Mouse (Mus musculus): Measurements from ENCODE around the gene Cald1. TPM values are rescaled to one million over a fixed set of nuclear protein-coding genes. Genes with fewer than 3 reads are reported as not detected.

Gene Cald1
- polyA plus RNA-seq, 1 experiment from 2014 or later: 233 TPM

GRCm38 (mm10) chr6:34747846-34748245 is 149.5 kb downstream of the Cald1 start:
- Histone ChIP-seq H3K4me3 (replicated peaks; ENCODE audit: low read depth, low read length) (no peak overlapping the region), H3K4me2 (ENCODE audit: low read length) (no peak overlapping the region), H3K4me1 (replicated peaks; ENCODE audit: insufficient read depth, low read length) (no peaks in the 10 kb centered on the region), H3K27ac (no peak overlapping the region), H3K9ac (ENCODE audit: low read depth, low read length) (no peak overlapping the region), H3K36me3 (ENCODE audit: insufficient read depth, low read length) (0 out of 2 replicates have a peak, but pooled peaks cover 3% of the 10 kb centered on the region), H3K27me3 (ENCODE audit: insufficient read depth, low read length) (no peaks in the 10 kb centered on the region), H3K9me3 (replicated peaks; ENCODE audit: low read length) (no peaks in the 10 kb centered on the region)
- 57% methylated on average over 6 of the region's 6 CpGs for WGBS
- DNase-seq (ENCODE audit: low spot score): no peak
- no peak for ATAC-seq (replicated peaks; ENCODE audit: low FRiP score, low read depth)
- TF ChIP-seq CTCF (IDR thresholded peaks at IDR 0.05; ENCODE audit: low read depth): no peak

GRCm38 (mm10) chr6:34748566-34748965 is 150.3 kb downstream of the Cald1 start:
- WGBS: 77% methylated on average over 11 of the region's 11 CpGs

GRCm38 (mm10) chr6:34749526-34749925 is 151.2 kb downstream of the Cald1 start:
- WGBS: 68% methylated on average over 6 of the region's 6 CpGs
- DNase-seq (ENCODE audit: low spot score) (no peak), ATAC-seq (replicated peaks; ENCODE audit: low FRiP score, low read depth) (no peak)
- no peaks in the 10 kb centered on the region for H3K36me3 ChIP-seq (ENCODE audit: insufficient read depth, low read length)
- H3K9ac ChIP-seq (ENCODE audit: low read depth, low read length): no peak overlapping the region
- no peaks in the 10 kb centered on the region for H3K4me1 ChIP-seq (replicated peaks; ENCODE audit: insufficient read depth, low read length)
- H3K9me3 ChIP-seq (replicated peaks; ENCODE audit: low read length): no peaks in the 10 kb centered on the region
- H3K4me3 ChIP-seq (replicated peaks; ENCODE audit: low read depth, low read length): no peak overlapping the region
- no peak overlapping the region for H3K4me2 ChIP-seq (ENCODE audit: low read length)
- no peaks in the 10 kb centered on the region for H3K27me3 ChIP-seq (ENCODE audit: insufficient read depth, low read length)
- H3K27ac ChIP-seq: no peak overlapping the region
- TF ChIP-seq CTCF (IDR thresholded peaks at IDR 0.05; ENCODE audit: low read depth): no peak

More at GRCm38 (mm10) chr6:34748566-34748965, 150.3 kb downstream of the Cald1 start:
- Histone ChIP-seq H3K9me3 (replicated peaks; ENCODE audit: low read length) (no peaks in the 10 kb centered on the region), H3K9ac (ENCODE audit: low read depth, low read length) (no peak overlapping the region), H3K36me3 (ENCODE audit: insufficient read depth, low read length) (0 out of 2 replicates have a peak, but pooled peaks cover 3% of the 10 kb centered on the region), H3K27me3 (ENCODE audit: insufficient read depth, low read length) (no peaks in the 10 kb centered on the region), H3K4me3 (replicated peaks; ENCODE audit: low read depth, low read length) (no peak overlapping the region), H3K4me2 (ENCODE audit: low read length) (no peak overlapping the region), H3K27ac (no peak overlapping the region), H3K4me1 (replicated peaks; ENCODE audit: insufficient read depth, low read length) (no peaks in the 10 kb centered on the region)
- ATAC-seq (replicated peaks; ENCODE audit: low FRiP score, low read depth): no peak
- TF ChIP-seq CTCF (IDR thresholded peaks at IDR 0.05; ENCODE audit: low read depth): no peak
- DNase-seq (ENCODE audit: low spot score): no peak

DNA sequence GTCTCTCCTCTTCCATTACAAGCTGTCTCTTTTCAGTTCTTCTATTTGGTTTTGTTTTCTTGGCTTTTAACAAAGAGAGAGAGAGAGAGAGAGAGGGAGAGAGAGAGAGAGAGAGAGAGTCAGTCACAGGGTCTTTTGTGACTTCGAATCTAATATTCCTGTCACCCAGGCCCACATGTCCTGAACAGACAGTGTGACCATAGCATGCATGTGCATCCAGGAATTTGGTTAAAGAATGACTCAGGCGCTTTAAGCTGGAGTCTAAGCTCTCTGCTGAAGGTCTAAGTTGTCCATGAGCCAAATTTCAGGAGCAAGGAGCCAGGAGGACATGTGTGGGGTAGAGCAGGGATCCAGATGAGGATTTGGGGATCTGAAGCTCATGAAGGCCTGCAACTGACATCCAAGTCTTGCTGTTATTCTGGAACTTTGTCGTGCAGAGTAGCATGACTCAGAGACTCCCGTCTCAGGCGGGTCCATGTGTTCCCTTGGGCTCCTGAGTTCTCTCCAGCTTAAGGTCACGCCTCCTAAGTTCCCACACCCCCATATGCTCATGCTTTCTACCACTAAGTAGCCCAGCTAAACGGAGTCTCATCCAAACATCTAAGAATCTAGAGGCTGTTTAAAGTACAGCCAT is 152.3 kb downstream of the Cald1 start:
- Histone ChIP-seq H3K27ac (no peak overlapping the region), H3K4me2 (ENCODE audit: low read length) (no peak overlapping the region), H3K9ac (ENCODE audit: low read depth, low read length) (no peak overlapping the region), H3K27me3 (ENCODE audit: insufficient read depth, low read length) (no peaks in the 10 kb centered on the region), H3K9me3 (replicated peaks; ENCODE audit: low read length) (no peaks in the 10 kb centered on the region), H3K36me3 (ENCODE audit: insufficient read depth, low read length) (no peaks in the 10 kb centered on the region), H3K4me3 (replicated peaks; ENCODE audit: low read depth, low read length) (no peak overlapping the region), H3K4me1 (replicated peaks; ENCODE audit: insufficient read depth, low read length) (no peaks in the 10 kb centered on the region)
- 63% methylated on average over 7 of the region's 7 CpGs for WGBS
- no peak for ATAC-seq (replicated peaks; ENCODE audit: low FRiP score, low read depth)
- TF ChIP-seq CTCF (IDR thresholded peaks at IDR 0.05; ENCODE audit: low read depth): no peak
- no peak for DNase-seq (ENCODE audit: low spot score)

DNA sequence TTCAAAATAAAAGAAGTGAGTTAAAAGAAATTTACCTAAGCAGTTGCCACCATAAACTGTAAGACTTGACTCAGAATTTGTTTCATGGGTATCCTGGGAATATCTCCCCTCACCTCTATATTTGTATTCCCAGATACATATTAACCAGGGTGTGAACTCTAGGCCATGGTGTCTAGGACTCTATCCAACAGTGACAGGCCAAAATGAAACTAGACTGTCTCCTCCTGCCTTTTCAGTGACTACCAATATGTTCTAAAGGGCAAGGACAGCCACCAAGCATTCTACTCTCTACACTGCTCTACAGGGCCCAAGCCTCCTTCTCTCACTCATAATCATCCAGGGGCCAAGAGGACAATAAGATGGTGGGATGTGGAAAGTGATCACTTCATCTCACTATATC is 153.3 kb downstream of the Cald1 start:
- DNase-seq (ENCODE audit: low spot score) (no peak), ATAC-seq (replicated peaks; ENCODE audit: low FRiP score, low read depth) (no peak)
- no peaks in the 10 kb centered on the region for H3K36me3 ChIP-seq (ENCODE audit: insufficient read depth, low read length)
- H3K9me3 ChIP-seq (replicated peaks; ENCODE audit: low read length): no peaks in the 10 kb centered on the region
- no peak overlapping the region for H3K4me2 ChIP-seq (ENCODE audit: low read length)
- TF ChIP-seq CTCF (IDR thresholded peaks at IDR 0.05; ENCODE audit: low read depth): no peak
- no peak overlapping the region for H3K9ac ChIP-seq (ENCODE audit: low read depth, low read length)
- H3K27me3 ChIP-seq (ENCODE audit: insufficient read depth, low read length): no peaks in the 10 kb centered on the region
- H3K4me3 ChIP-seq (replicated peaks; ENCODE audit: low read depth, low read length): no peak overlapping the region
- no peak overlapping the region for H3K27ac ChIP-seq
- no peaks in the 10 kb centered on the region for H3K4me1 ChIP-seq (replicated peaks; ENCODE audit: insufficient read depth, low read length)

DNA sequence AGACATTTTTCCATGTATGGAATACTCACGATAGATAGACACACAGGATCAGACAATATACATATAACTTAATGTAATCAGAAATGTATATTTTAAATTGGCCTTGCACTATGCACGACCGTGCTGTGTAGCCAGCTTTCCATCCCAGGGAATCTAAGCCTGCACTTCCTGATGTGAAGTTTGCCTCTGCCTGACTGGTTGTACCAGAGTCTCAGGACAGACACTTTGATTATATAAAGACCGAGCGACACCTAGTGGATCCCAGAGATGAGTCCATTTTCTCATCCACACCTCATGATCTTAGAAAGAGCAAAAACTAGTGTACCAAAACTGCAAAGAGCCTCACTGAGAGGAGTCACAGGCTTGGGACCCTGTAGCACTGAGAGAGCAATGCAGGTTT is 156.1 kb downstream of the Cald1 start:
- H3K27me3 ChIP-seq (ENCODE audit: insufficient read depth, low read length): no peaks in the 10 kb centered on the region
- no peak overlapping the region for H3K27ac ChIP-seq
- peaks cover 4% of the 10 kb centered on the region; the same call in 1 of the 2 replicates for H3K36me3 ChIP-seq (ENCODE audit: insufficient read depth, low read length)
- no peak overlapping the region for H3K9ac ChIP-seq (ENCODE audit: low read depth, low read length)
- H3K4me1 ChIP-seq (replicated peaks; ENCODE audit: insufficient read depth, low read length): no peaks in the 10 kb centered on the region
- no peaks in the 10 kb centered on the region for H3K9me3 ChIP-seq (replicated peaks; ENCODE audit: low read length)
- peak; percentile 86 for TF ChIP-seq CTCF (IDR thresholded peaks at IDR 0.05; ENCODE audit: low read depth)
- DNase-seq (ENCODE audit: low spot score) (peak; percentile 92), ATAC-seq (replicated peaks; ENCODE audit: low FRiP score, low read depth) (peak; percentile 46)
- no peak overlapping the region for H3K4me2 ChIP-seq (ENCODE audit: low read length)
- H3K4me3 ChIP-seq (replicated peaks; ENCODE audit: low read depth, low read length): no peak overlapping the region
- 25% methylated on average over 5 of the region's 5 CpGs for WGBS

DNA sequence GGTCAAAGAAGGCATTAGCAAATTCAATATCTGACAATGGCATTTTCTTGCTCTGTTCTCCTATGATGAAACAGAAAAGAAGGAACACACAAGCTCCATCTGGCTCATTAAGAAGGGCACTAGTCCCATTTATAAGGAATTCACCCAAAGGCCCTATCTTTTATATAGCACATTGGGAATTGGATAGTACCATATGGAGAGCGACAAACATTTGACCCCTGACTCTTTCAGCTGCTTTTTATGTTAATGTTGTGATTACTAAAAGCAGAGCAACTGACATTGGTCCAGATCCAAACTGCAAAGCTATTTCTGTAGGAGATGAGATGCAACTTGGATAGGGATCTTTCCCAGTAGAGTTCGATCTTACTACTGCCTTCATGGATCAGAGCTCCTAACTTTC is 160.0 kb downstream of the Cald1 start:
- no peak overlapping the region for H3K9ac ChIP-seq (ENCODE audit: low read depth, low read length)
- no peaks in the 10 kb centered on the region for H3K27me3 ChIP-seq (ENCODE audit: insufficient read depth, low read length)
- H3K27ac ChIP-seq: peak overlapping the region; percentile 10; the same call in 1 of the 2 replicates
- peak; percentile 69 for DNase-seq (ENCODE audit: low spot score)
- no peaks in the 10 kb centered on the region for H3K4me1 ChIP-seq (replicated peaks; ENCODE audit: insufficient read depth, low read length)
- H3K4me3 ChIP-seq (replicated peaks; ENCODE audit: low read depth, low read length): no peak overlapping the region
- ATAC-seq (replicated peaks; ENCODE audit: low FRiP score, low read depth): no peak
- 74% methylated on average over 2 of the region's 2 CpGs for WGBS
- peaks cover 16% of the 10 kb centered on the region for H3K36me3 ChIP-seq (ENCODE audit: insufficient read depth, low read length)
- no peaks in the 10 kb centered on the region for H3K9me3 ChIP-seq (replicated peaks; ENCODE audit: low read length)
- TF ChIP-seq CTCF (IDR thresholded peaks at IDR 0.05; ENCODE audit: low read depth): no peak
- H3K4me2 ChIP-seq (ENCODE audit: low read length): no peak overlapping the region
